Mouse (Mus musculus) liver, adult 2 months (tissue): ENCODE measurements at regions not wholly inside any gene's neighbourhood (a gene's known extent, or its start where the extent isn't known, plus 50 kb on each side); places are given as distances from the start of the nearest gene placed in this dataset.

Source experiments
- CTCF ChIP-seq: fragments of 200-500 bp; IDR thresholded peaks from 2 replicates; pipeline ENCODE4 v1.5.1; 2011; ENCODE audit warnings: low read depth, low read length, control low read depth
- POLR2A ChIP-seq: fragments of 200-500 bp; IDR thresholded peaks from 2 replicates; pipeline ENCODE4 v1.6.1; 2011; ENCODE audit warnings: low read length, control low read depth; ENCODE audit not compliant: insufficient read depth; ENCODE audit errors: extremely low read depth

GRCm38 (mm10) chr11:19679669-19680068 is 244.5 kb upstream of the Spred2 start:
- TF ChIP-seq POLR2A (no peak), CTCF (no peak)
